25 mouse cellular contexts compared by ENCODE assay signal in the genomic region with DNA sequence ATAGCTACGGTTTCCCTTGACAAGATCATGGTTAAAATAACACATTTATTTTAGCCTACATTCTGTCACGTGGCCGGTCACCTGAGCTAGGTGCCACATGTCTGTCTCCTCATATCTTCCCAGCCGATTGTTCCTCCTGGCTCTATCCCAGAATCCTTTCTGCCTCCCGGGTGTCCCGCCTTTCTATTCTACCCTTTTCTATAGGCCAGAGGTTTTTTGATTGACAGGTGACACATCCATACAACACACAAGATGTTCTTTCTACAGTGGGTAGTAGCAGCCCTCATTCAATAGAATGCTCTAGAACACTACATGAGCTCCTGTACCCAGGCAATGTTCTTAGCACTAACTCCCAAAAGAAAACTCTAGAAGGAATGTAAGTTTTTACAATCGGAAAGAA.
"Had no signal": no experiment of that assay in that cellular context is flagged by ENCODE, and none has a peak within 500 bp of the region (broad histone marks: within the 10 kb centered on the region; RNA-seq: fewer than 3 reads in every experiment).

No protein-coding gene starts in this region.

- H3K4me3 ChIP-seq: gastrocnemius, adult 2 months; heart, embryonic 13.5 days; heart, embryonic 15.5 days; hindbrain, embryonic 13.5 days; hindbrain, embryonic 15.5 days; kidney, embryonic 15.5 days; limb, embryonic 13.5 days; limb, embryonic 15.5 days; liver, embryonic 12.5 days had no signal

- H3K27ac ChIP-seq: gastrocnemius, adult 2 months; heart, embryonic 13.5 days; heart, embryonic 15.5 days; hindbrain, embryonic 13.5 days; hindbrain, embryonic 15.5 days; kidney, embryonic 15.5 days; kidney, postnatal 0 days; limb, embryonic 13.5 days; limb, embryonic 15.5 days; liver, embryonic 12.5 days had no signal

- H3K9ac ChIP-seq: heart, embryonic 13.5 days; heart, embryonic 15.5 days; hindbrain, embryonic 13.5 days; hindbrain, embryonic 15.5 days; kidney, embryonic 15.5 days; limb, embryonic 13.5 days; limb, embryonic 15.5 days; liver, embryonic 12.5 days had no signal

- H3K4me2 ChIP-seq: heart, embryonic 11.5 days; heart, embryonic 13.5 days; heart, embryonic 15.5 days; hindbrain, embryonic 13.5 days; hindbrain, embryonic 15.5 days; kidney, embryonic 15.5 days; limb, embryonic 13.5 days; limb, embryonic 15.5 days; liver, embryonic 12.5 days had no signal

- ATAC-seq: intestine, embryonic 16.5 days; liver, embryonic 12.5 days had no signal

- H3K36me3 ChIP-seq: heart, embryonic 13.5 days; heart, embryonic 15.5 days; hindbrain, embryonic 13.5 days; hindbrain, embryonic 15.5 days; kidney, embryonic 15.5 days; limb, embryonic 13.5 days; limb, embryonic 15.5 days; liver, embryonic 12.5 days had no signal

- H3K27me3 ChIP-seq: heart, embryonic 13.5 days; heart, embryonic 15.5 days; hindbrain, embryonic 13.5 days; hindbrain, embryonic 15.5 days; kidney, embryonic 15.5 days; limb, embryonic 13.5 days; limb, embryonic 15.5 days; liver, embryonic 12.5 days had no signal

- H3K4me1 ChIP-seq: hindbrain, embryonic 13.5 days; hindbrain, embryonic 15.5 days; kidney, embryonic 15.5 days; limb, embryonic 13.5 days; limb, embryonic 15.5 days; liver, embryonic 12.5 days had no signal

- DNase-seq: gastrocnemius, adult 2 months; gastrocnemius, postnatal 10 days; gastrocnemius, postnatal 25 days; heart, adult 18-20 months; heart, postnatal 14 days; heart, postnatal 36 days; kidney, adult 11 months; kidney, adult 2 months; kidney, adult 9 months; kidney, postnatal 14 days; kidney, postnatal 36 days; layer of hippocampus, adult 9-11 months; layer of hippocampus, postnatal 36 days; left cerebral cortex, postnatal 4 days had no signal

- H3K9me3 ChIP-seq: heart, embryonic 13.5 days; heart, embryonic 15.5 days; hindbrain, embryonic 13.5 days; hindbrain, embryonic 15.5 days; kidney, embryonic 15.5 days; limb, embryonic 13.5 days; limb, embryonic 15.5 days; liver, embryonic 12.5 days had no signal
